Mouse (Mus musculus): Measurements from ENCODE around the gene Stk38.

DNA sequence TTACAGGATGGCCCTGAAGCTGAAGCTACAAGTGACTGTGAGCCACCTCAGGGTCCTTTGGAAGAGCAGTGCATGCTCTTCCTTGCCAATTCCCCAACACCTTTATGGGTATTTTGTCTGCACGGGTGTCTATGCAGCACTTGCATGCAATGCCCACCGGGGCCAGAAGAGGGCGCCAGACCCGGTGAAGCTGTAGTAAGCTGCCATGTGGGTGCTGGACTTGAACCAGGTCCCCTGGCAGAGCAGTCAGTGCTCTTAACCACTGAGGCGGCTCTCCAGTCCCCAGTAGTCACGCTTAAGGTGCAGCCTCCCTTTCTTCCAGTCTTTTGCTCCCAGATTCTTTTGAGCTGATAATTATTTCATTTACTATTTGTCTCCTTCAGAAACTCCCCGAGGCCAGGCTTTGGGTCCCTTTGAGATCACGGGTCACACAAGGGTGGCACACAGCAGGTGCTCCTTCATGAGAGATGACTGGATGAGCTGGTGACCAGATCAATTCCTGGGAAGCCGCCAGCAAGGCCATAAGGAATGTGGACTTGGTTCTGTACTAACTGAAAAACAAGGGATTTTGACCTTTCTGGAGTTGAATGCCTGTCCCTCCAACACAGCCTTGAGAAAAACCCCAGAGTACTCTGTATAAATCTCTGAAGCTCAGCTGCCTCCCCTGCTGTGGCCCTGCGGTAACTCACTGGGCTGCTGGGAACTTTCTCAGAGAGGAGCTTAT lies 71.0 kb downstream of the Stk38 start:
- TF ChIP-seq TAL1 (IDR thresholded peaks at IDR 0.05; ENCODE audit: low read length) (no peak), GATA1 (IDR thresholded peaks at IDR 0.05; ENCODE audit: low read length) (no peak)
